Mouse (Mus musculus) thymus, adult 2 months (tissue): Measurements from ENCODE around the gene Tectb. TPM values are rescaled to one million over a fixed set of nuclear protein-coding genes. Genes with fewer than 3 reads are reported as not detected.

Experiments used
- DNase-seq: peaks from one replicate; pipeline ENCODE4 v3.0.0; 2021
- H3K27ac ChIP-seq: fragments of 200-500 bp; 2 replicates; pipeline ENCODE4 v1.5.1; 2012; ENCODE audit warnings: low read length, control low read depth; ENCODE audit not compliant: control insufficient read depth, insufficient read depth
- H3K27me3 ChIP-seq: fragments of 200-500 bp; 2 replicates; pipeline ENCODE4 v1.6.1; 2012; ENCODE audit warnings: mild to moderate bottlenecking, low read length, moderate library complexity, mixed read lengths; ENCODE audit not compliant: control insufficient read depth, insufficient read depth
- H3K36me3 ChIP-seq: fragments of 200-500 bp; 2 replicates; pipeline ENCODE4 v1.6.1; 2012; ENCODE audit warnings: mild to moderate bottlenecking, low read length, moderate library complexity; ENCODE audit not compliant: control insufficient read depth, insufficient read depth
- H3K4me1 ChIP-seq: fragments of 200-500 bp; replicated peaks from 2 replicates; pipeline ENCODE4 v1.6.1; 2012; ENCODE audit warnings: low read length; ENCODE audit not compliant: control insufficient read depth, insufficient read depth
- H3K4me3 ChIP-seq: fragments of 200-500 bp; 2 replicates; pipeline ENCODE4 v1.5.1; 2012; ENCODE audit warnings: mild to moderate bottlenecking, low read length, control low read depth, moderate library complexity; ENCODE audit not compliant: control insufficient read depth, insufficient read depth
- CTCF ChIP-seq: fragments of 200-500 bp; IDR thresholded peaks from 2 replicates; pipeline ENCODE4 v1.5.1; 2012; ENCODE audit warnings: mild to moderate bottlenecking, control low read depth, low read length, moderate library complexity, borderline replicate concordance; ENCODE audit not compliant: control insufficient read depth, poor library complexity, insufficient read depth; ENCODE audit errors: extremely low read depth
- POLR2A ChIP-seq: fragments of 200-500 bp; IDR thresholded peaks from 2 replicates; pipeline ENCODE4 v1.6.1; 2012; ENCODE audit warnings: mild to moderate bottlenecking, low read length, control low read depth, moderate library complexity; ENCODE audit not compliant: control insufficient read depth, poor library complexity, insufficient read depth; ENCODE audit errors: extremely low read depth
- WGBS: fragments of 180-500 bp; shearing (Covaris S2); methylation state at CpG from one replicate; pipeline ENCODE4 v1.1.7; 2018; 5-methylcytosine and 5-hydroxymethylcytosine counted together
- polyA plus RNA-seq: library from polyadenylated mRNA; depleted of rRNA; stranded (reverse); fragments of >200 nt; gene quantifications from 2 replicates; pipeline ENCODE4 v1.2.3, GENCODE M21; 2012; rRNA removed

Tectb gene
- polyA plus RNA-seq, 1 experiment = 0.12 TPM

DNA sequence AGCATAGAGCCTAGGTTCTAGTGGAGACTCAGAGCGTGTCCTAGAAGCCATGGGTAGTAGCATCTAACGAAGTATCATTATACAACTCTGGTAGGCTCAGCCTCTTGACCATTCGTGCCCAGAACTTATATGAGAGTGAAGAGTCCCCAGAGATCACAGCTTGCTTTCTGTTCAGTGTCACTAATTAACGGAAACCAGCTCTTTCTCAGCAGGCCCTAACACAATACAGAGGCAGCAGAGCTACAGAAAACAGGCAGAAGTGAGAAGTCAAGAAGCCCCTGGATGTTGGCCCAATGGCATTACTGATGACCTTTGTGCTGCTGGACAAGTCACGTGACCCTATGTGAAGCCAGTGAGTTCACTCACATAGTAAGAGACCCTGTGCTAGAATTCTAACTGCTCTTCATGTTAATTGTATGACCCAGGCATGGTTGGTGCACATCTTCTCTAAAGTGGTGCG is 60.7 kb downstream of the Tectb start, which contains the start of gene Gucy2g:
Gene Gucy2g (minus strand): TSS at position 51 of the 460 bp plus-strand sequence.
- TF ChIP-seq CTCF (no peak), POLR2A (no peak)
- WGBS = 90% methylated on average over 6 of the region's 6 CpGs
- no peaks in the 10 kb centered on the region for H3K36me3 ChIP-seq
- no peaks in the 10 kb centered on the region for H3K4me1 ChIP-seq
- no peak for DNase-seq
- no peak within 1 kb of the TSS for H3K4me3 ChIP-seq
- H3K27ac ChIP-seq = no peak within 1 kb of the TSS
- H3K27me3 ChIP-seq = no peaks in the 10 kb centered on the region

DNA sequence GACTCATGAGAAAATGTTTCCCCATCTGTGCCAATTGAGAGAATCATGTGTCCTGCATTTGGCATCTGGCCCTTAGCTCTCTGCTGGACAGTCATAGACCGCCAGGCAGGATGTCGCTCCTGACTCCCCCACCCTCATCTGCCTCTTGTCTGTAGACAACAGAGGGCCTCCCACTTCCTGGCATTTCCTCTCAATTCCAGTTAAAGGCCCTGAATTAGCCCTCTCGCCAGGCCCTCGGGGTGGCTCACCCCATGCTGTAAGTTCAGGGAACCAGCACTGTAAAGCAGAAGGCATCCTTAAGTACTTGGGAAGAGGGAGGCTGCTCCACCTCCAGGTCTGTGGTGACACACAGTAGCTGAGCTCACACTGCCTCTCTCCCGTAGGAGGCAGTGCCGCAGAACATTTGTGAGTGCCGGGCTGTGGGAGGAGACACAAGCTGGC is 64.3 kb downstream of the Tectb start:
- Histone ChIP-seq H3K4me3 (no peak overlapping the region), H3K36me3 (no peaks in the 10 kb centered on the region), H3K27ac (no peak overlapping the region), H3K4me1 (no peaks in the 10 kb centered on the region), H3K27me3 (no peaks in the 10 kb centered on the region)
- TF ChIP-seq CTCF = no peak
- no peak for TF ChIP-seq POLR2A
- WGBS = 71% methylated on average over 7 of the region's 7 CpGs
- DNase-seq = no peak

Other genes with a start within 250 kb of the Tectb start
- 20.0 and 24.1 TPM in 2 replicates for gene Gpam, start 53.5 kb upstream of the Tectb start, polyA plus RNA-seq
- gene Gucy2g, start 60.5 kb downstream of the Tectb start, polyA plus RNA-seq = 0.13 and 0.15 TPM in 2 replicates
- 20.9 and 21.1 TPM in 2 replicates for gene Acsl5, start 71.2 kb downstream of the Tectb start, polyA plus RNA-seq
- 11.4 and 14.2 TPM in 2 replicates for gene Zdhhc6, start 135.3 kb downstream of the Tectb start, polyA plus RNA-seq
- gene Vti1a, start 135.6 kb downstream of the Tectb start, polyA plus RNA-seq = 13.9 and 15.4 TPM in 2 replicates